Mouse (Mus musculus) kidney, postnatal 10 days (tissue): Measurements from ENCODE around the gene Ccdc88c.
"Not testable (repeated sequence)": the region's sequence is repeated elsewhere in the genome, so short reads cannot be mapped to it uniquely, and the experiment has no call there.

Source experiments
- DNase-seq: peaks from one replicate; pipeline ENCODE4 v3.0.0; 2021; ENCODE audit warnings: mixed read lengths

The Ccdc88c gene

DNA sequence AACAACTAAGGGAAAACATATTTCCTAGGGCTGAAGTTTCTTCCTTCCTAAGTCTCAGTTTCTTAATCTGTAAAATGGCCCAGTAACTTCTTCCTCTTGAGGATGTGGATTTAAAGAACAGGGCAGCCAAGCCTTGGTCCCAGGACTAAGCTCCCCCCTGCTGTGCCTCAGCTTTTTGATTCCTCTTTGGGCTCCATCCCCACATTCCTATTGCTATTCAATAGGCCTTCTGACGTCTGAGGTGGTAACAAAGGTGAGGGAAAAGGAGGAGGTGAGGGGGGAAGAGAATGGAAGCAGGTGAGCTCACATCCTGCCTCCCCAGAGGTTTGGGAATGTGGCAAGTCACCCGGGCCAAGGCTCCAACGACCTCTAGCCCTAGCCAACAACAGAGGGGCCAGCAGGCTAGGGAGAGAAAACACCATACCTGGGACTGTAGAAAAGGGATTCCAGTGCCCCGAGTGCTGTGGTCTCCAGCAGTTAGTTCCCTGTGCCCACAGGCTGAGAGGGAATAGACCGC lies 12.4 kb downstream of the Ccdc88c start:
- no peak for DNase-seq

DNA sequence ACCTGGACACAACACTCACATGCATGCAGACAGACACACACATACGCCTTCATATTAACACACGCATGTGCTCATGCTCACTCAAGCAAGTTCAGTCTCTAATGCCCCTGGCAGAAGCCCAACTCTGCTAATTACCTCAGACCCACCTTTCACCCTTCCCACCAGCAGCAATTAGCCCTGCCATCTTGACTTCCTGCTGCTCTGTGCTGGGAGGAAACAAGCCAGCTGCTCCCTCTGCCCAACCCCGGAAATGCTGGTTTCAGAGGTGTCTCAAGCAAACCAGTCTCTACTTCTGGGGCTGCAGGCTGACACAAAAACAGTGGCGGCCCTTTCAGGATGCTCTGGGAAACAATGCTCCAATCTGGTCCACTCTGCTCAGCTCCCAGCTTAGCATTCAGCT lies 12.9 kb downstream of the Ccdc88c start:
- DNase-seq: peak; percentile 64

DNA sequence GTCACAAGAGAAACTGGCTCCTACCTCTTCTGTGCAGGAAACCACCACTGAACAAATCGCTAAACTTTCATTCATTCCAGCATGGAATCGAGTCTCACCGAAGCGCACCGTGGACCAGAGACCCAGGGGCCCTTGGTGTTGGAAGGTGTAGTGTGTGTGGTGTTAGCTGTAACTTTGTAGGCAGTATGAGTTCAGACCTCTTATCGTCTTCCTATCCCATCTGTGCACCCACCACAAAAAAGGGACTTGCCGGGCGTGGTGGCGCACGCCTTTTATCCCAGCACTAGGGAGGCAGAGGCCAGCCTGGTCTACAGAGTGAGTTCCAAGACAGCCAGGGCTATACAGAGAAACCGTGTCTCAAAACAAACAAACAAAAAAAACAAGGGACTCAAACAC lies 13.7 kb downstream of the Ccdc88c start:
- DNase-seq: no peak

DNA sequence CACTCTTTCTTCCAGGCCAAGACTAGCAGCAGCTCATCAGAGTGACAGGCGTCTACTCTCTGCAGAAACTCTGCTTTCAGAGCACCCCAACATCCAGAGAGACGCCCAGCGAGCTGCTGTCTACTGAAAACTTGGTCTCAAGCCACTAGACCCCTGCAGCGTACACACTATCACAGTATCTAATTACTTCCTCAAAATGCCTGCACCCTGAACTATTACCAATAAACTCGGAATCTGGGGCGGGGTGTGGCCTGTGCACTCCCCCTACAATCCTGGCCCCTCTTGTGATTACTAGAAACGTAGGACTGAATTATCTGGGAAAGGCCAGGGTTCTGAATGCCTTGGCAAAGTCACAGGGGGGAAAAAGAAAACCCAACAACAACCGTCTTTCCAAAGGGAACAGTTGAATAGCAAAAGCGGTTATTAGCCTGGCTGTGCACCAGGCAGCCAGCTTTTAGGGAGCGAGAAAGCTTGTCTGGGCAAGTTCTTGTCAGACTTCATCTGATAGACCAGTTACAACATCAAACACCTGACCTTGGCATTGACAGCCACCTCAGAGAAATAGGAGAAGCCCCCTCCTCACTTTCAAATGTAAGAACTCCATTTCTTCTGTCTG lies 14.2 kb downstream of the Ccdc88c start:
- DNase-seq: no peak

DNA sequence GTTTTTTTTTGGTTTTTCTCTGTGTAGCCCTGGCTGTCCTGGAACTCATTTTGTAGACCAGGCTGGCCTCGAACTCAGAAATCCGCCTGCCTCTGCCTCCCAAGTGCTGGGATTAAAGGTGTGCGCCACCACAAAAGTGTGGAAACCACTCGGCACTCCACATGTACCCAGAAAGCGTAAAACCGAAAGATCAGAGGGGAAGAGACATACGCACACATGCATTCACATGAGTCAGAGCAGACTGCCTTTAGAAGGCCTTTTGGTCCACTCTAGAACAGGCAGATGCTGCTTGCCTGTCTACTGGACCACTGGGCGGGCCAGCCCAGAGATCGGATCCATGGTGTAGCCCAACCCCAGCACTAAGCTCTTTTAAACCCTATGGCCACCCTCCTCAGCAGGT lies 15.2 kb downstream of the Ccdc88c start:
- not testable (repeated sequence) for DNase-seq

DNA sequence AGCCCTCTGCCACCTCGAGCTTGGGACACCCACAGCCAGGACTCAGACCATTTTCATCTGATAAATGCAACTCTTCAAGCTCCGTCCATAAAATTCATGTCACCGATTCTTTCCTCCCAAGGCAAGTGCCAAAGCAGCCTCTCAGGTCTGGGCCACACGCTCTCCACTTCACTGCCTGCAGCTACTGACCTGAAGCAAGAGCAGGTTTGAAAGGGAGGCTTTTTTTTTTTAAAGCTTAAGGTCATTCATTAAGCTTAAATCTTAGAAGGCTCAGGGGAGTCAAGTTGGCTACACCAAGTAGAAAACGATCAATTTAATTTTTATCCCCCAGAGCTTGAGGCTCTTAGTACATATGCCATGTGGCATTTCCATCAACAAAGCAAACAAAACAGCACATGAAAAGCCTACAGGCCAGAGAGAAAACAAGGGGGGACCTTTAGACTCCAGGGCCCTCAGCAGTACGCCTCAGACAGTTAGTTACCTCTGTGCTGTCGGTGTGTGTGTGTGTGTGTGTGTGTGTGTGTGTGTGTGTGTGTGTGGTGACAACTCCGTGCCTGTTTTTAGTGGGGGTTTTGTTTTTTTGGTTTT lies 15.7 kb downstream of the Ccdc88c start:
- peak; percentile 43 for DNase-seq

DNA sequence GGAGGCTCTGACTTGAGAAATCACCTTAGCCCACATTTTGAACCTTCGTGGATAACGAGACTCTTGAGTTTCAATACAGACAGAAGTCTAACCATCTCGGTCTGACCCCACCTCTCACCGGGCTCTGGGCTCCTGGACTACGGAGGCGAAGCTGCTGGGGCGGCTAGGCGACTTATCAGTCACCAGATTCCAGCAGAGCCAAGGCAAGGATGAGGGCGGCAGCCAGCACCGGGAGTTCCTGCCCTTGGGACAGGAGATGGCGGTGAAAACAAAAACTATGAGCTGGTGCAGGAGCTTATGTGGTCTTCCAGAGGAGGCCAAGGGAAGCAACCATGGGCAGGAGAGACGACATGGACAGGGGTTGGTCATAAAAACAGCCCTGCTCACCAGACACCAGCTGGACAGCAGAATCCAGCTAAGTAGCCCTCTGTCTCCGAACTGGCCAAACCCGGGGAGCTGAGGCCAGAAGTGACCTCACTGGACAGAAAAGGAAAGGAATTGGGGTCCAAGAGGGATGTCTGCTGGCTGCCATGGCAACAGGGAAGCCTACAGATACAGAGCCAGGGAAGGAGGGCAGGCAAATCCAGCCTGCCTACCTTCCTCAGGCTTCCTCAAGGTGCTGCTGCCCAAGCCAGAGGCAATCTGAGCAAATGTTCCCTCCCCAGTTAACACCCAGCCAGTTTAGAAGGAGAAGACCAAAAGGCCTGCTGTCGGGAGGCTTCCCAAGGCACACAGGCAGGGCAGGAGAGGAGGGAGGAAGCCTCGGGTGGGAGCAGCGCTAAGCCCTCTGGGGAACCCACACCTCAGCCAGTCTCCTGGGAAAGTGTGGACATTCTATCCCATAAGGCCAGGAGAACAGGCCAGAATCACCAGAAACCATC lies 16.4 kb downstream of the Ccdc88c start:
- peak; percentile 28 for DNase-seq

DNA sequence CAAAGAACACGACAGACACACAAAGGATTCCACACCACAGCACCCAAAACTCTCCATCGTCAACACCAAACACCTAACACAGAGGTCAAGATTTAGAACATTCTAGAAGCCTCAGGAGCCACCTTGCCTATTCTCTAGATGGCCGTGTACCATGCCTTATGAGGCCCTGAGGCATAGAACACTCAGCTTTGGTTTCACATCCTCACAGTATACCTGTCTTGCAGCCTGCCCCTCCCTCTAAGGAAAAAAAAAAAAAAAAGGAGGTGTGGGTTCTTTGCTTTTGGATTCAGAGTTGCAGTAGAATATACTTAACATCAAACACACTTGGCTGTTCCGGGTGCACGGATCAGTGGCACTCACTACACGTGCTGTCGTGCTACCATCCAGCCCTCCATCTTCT lies 17.8 kb downstream of the Ccdc88c start:
- DNase-seq: no peak

DNA sequence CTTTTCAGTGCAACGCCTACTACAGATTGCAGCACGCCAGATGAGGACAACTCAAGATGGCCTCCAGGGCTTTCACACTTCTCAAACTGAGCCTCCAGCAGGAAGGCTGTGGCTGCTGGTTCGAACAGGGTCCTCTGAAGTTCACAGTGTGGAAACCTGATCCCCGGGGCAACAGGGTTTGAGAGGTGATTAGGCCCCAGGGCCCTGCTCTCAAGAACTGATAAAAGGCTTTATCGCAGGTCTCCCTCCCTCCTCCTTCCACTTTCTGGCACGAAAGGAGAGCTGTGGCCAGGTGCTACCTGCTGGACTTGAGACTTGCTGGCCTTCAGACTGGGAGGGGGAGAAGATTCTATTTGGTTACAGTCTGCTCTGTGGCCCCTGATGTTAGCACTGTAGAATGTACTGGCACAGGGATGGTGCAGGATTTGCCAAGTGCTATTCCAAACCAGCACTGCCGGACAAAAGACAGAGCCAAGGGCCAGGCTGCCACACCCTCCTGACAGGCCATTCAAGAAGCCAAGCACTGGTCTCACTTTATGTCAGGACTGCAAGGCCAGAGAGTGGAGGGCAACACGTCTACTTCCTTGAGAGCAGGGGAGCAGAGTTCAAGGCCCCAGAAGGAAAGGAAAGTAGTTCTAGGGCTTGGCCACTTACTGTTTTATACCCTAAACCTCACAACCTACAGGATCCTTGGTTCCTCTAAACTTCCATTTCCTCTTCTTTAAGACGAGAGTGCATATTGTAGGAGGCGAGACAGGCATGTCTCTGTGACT lies 18.5 kb downstream of the Ccdc88c start:
- DNase-seq: no peak

DNA sequence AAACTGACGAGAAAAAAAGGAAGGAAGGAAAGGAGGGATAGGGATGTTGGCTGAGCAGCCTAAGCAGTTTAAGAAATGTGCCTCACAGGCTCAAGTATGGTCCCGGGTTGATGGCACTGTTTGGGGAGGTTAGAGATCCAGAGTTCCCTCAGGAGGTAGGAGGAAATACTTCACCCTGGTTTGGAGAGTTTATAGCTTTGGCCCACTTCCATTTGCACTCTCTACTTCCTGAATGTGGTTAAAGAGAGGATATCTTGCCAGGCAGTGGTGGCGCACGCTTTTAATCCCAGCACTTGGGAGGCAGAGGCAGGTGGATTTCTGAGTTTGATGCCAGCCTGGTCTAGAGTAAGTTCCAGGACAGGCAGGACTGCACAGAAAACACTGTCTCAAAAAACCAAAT lies 19.6 kb downstream of the Ccdc88c start:
- no peak for DNase-seq

DNA sequence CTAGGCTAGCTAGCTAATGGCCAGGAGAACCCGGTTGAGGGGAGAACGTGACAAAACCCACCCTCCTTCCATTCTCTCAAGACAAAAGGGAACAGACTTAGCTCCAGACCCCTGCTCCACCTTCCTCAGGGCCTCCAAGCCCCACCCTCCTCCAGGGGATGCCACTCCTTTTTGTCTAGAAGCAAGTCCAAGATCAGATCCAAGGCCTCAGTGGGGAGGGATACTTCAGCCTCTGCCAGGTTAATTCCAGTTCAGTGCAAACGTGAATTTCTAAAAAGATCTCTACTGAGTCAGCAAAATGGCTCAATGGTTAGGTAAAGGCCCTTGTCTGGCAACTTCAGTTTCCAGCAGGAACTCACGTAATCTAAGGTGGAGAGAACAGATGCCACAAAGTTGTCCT lies 20.2 kb downstream of the Ccdc88c start:
- DNase-seq: no peak

DNA sequence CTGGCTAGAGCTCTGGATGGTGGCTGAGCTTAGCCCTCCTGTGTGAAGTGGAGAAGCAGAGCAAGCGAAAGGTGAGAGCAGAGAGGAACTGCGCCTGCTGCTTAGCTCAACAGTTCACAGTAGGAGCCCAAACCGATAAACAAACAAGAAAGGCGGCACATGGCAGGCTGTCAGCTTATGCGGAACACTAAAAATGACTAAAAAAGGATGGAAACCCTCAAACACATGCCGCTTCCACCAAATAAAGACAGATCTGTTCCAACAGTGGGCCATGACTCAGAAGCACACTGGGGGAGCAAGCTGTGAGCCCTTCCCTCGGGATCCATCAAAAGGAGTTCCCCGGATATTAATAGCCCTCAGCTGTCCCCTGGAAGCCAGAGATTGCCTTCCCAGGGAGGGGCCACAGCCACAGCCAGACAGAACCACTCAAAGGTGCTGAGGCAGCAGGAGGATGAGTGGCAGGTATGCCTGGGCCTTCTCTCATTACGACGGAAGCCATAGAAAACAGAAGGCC lies 20.8 kb downstream of the Ccdc88c start:
- DNase-seq: peak; percentile 37

DNA sequence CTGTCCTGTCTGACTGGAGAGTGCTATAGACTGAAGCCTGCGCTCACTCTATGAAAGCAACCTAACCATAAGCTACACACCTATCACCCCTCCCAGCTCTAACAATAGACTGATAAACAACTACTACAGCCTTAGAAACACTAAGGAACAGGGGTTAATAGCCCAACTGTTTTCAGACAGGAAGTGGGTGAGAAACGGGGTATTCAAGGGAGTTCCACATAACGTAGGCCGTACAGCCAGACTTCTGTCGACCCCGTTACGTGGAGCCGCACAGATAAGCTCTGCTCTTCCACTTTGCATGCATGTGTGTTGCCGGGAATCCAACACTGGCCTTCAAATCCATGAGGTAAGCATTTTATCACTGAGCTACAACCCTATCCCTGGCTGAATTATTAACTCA lies 21.4 kb downstream of the Ccdc88c start:
- no peak for DNase-seq

DNA sequence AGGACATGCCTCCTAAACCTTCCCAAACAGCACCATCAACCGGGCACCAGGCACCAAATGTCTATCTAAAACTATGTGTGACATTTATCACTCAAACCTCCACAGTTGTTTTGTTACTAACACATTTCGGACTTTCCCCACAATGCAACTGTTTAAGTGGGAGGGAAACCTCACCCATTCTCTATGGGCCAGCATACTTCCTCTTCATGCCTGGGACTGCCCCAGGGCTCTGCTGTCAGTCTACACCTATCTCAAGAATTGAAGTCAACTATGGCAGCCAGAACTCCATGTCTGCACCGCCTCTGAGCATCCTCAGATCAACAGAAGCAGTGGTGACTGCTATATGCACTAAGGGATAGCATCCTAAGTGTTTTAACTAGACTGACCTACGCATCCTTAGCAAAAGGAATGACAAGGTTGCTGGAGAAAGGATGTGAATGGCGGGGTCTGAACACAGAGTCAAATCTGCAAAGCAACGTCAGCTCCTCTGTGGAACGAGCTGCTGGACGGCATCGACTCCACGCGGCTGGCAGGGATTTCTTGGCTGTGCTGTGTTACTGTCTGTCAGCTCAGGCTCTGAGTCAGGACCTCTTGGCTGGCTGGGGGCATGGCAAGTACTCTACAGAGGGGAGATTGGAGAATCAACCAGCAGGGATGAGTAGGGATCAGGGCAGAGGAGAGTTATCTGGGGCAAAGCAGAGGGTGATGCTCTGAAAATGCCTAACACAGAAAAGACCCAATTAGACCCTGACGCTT lies 23.0 kb downstream of the Ccdc88c start:
- DNase-seq: no peak

DNA sequence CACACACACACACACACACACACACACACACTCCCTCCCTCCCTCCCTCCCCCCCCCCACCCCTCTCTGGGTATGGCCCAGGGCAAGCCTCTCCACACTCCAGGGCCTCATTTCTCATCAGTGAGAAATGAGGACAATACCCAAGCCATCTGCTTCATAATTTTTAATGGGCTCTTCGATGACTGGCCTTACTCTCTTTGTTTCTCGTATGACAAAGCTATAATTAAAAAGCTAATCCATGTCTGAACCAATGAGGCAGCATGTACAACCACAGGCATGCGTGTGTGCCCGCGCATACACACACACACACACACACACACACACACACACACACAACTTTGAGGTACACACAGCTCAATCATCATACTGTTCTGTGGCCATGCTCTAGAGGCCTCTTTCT lies 23.9 kb downstream of the Ccdc88c start:
- DNase-seq: no peak

DNA sequence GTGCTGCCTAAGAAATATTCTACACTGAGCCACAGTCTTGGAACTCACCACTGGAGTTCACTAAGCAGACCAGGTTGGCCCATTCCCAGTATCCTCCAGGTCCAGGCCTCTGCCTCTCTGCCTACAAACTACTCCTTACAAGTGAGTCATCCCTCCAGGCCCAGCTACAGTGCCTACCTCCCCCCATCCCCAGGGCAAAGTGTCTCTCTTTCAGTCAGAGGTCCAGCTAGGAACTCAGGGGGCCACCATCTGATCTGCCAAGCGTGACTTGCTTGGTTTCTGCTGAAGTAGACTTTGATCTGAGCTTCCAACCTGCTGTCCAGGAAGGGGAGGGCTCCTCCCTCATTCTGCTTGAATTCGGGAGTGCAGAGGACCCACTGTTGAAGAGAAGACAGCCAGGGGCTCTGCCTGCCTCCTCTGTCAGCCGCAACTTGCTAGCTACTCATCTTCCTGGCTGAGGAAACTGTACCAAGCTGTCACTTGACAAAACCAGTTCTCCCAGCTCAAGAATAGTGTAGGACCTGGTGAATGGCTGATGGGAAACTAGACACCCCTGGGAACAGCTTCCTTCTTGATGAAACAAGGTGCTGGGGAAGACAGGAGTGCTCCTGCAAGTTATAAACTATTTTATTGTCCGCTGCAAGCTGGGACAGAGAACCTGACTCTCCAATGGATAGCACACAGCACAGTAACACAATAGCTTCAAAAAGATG lies 25.9 kb downstream of the Ccdc88c start:
- DNase-seq: peak; percentile 73

DNA sequence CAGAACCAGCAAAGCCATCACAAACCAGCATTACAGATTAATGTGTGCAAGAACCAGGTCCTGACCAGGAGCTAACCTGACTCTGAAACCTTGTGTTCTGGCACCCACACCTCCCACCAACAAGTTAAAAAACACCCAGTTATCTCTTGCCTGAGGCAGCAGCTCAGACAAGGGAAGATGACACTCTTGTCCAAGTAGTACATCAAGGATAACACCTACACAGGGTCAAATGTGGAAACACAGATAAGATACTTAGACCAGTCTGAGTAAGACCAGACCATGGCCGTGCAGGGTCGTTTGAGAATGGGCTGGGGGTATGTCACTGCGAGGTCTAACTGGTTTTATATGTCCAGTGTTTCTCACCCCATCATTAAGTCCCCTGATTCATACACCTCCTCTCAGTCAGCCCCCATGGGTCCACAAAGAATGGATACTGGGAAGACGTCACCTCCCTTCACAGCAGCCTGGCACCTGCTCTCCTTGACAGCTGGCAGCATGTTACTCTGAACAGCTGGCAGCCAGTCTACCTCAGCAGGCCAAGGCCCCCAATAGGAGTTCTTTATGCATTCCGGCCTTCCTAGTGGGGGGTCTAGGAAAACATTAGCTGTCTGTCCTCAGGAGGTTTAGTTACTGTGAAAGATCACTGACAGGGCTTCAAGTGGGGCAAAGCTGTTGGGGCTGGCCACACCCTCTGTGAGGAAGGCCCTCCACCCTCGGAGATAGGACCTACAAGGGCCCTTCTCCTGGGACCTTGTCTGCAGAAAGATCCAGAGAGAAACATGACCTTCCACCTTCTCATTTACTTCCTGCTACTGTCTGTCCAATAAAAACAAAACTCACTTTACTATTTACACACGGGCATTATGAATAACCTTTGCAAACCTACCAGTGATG lies 29.5 kb downstream of the Ccdc88c start:
- DNase-seq: no peak

DNA sequence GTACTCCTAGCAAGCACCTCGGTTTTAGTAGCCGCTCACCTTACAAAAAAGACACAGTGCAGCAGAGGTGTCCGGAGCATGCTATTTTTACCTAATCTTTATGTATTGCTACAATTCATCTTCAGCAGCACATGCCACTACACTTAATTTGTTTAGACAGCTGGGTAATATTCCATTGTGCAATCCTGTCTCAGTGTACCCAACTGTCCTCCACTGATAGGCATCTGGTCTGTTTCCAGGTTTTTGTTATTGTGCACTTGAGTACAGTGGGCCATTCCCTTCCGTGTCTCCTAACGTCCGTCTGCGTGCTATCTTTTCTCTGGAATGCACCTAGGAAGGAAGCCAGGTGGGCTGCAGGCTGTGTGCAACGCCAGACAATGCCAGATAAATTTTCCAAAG lies 30.3 kb downstream of the Ccdc88c start:
- no peak for DNase-seq

DNA sequence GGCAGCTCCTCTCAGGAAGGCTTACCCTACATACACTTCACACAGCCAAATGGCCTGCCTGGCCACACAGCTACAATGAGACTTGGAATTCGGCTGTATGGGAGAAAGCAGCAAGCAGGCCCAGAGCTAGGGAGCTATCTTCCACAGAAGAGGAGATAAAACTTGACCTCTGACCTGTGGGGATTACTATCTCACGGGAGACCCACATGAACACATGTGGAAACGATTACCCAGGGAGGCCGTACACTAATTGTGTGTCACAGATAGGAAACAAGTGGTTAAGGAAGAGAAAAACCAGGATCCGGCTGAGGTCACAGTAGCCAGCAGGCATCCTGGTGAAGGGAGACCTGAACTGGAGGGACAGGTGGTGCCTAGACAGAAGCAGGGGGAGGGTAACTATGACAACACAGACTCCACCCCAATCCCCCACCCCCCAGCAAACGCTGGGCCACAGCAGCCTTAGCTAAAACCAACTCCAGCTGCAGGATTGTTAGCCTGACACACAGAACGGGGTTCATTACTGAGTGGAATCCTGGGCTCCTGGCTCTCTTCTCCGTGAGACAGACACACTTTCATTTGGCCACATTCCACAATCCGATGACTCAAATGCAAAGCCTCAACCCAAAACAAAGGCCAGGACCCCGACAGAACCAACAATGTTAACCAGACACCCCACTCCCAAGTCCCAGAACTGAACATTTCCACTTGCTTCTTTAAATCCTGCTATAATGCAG lies 30.9 kb downstream of the Ccdc88c start:
- no peak for DNase-seq
